Mouse (Mus musculus): ENCODE results near the gene Trim10.

Gene Trim10

DNA sequence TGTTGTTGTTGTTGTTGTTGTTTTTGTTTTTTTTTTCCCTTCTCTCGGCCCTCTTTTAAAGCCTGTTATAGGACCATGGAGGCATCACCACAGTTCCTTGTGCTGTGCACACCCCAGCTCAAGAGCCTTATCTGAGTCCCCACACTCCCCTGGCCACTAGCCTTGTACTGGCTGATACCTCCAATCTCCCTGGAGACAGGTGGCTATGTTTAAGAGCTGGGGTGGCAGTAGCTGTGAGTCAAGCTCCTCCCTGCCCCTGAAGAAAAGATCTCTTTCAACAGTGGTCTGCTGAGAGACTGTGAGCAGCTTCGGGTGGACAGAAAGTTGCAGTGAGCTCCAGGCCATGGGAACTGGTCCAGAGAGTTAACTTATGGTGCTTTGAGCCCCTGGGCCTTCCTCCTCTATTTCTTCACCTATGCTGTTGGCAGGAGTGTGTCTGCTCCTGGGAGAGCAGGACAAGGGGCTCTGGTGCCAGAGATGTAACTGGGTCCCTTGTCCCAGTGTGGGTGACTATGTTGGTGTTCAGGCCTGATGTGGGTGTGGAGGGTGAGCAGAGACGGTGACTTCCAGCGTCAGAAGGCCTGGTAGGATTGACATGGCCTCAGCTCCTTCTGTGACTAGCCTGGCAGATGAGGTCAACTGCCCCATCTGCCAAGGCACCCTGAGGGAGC is at the start of gene Trim10:
Gene Trim10, plus strand, starts transcription at position 291 of the 671 bp plus-strand sequence.
- no peak for DNase-seq

- peak; percentile 65 for DNase-seq
Measured at GRCm38 (mm10) chr17:36824005-36824404, 45.4 kb upstream of the Trim10 start.

- DNase-seq: peak; percentile 10
Measured at GRCm38 (mm10) chr17:36825525-36825924, 43.8 kb upstream of the Trim10 start.

DNA sequence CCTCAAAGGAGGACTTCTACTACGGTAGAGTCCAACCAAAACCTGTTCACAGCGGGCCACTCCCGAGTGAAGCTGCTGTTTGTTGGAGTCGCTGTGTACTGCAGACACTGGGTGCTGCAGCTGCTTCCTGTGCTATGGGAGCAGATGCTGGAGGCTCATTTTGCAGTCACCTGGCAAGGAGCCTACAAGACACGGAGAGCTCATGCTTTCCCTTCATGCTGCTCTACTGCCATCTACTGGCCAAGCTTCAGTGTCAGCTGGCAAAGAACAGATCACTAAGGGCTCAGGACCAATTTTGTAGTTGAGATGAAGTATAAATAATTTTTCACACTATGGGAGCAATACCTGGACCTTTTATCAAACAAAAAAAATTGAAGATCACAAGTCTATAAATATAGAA is 43.4 kb upstream of the Trim10 start:
- peak; percentile 82 for DNase-seq

DNA sequence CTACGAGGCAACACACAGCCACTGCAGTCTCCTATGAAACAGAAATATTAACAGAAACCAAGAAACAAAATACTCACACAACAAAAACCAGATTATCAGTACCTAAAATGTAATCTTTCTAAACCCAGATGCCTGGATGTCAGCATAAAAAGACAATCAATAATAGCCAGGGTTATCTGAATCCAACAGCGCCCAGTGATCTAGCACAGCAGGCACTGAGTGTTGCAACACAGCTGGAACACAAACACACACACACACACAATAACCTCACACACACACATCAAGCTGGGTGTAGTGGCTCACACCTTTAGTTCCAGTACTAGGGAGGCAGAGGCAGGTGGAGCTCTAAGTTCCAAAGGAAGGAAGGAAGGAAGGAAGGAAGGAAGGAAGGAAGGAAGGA is 40.9 kb upstream of the Trim10 start:
- no peak for DNase-seq

DNA sequence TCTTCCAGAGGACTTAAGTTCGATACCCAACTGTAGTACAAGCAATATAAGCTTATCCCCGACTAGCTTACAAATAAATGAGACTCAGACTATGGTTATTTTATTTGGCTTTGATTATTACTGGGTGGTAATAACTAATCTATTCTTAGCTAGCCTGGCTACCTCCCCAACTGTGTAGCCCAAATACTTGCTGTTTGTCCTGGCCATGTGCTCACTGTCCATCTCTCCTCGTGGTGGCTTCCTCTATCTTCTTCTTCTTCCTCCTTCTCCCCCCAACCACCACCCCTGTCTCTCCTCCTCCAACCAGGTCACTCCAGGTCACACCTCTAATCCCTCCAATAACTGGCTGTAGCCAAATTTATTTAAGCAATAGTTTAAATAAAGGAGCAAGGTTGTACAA is 38.9 kb upstream of the Trim10 start:
- no peak for DNase-seq

DNA sequence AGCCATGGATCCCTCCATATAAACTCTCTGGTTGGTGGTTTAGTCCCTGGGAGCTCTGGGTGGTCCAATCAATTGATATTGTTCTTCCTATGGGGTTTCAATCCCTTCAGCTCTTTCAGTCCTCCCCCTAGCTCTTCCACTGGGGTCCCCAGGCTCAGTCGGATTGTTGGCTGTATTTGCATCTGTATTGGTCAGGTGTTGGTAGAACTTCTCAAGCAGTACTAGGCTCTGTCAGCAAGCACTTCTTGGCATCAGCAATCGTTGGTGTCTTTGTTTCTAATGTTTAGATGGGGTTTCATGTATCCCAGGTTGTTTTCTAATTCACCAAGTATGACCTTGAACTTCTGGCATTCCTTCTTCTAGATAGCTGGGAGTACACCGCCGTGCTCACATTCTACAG is 36.7 kb upstream of the Trim10 start:
- no peak for DNase-seq

- DNase-seq: peak; percentile 67
Measured at GRCm38 (mm10) chr17:36835591-36836426, 33.6 kb upstream of the Trim10 start.

DNA sequence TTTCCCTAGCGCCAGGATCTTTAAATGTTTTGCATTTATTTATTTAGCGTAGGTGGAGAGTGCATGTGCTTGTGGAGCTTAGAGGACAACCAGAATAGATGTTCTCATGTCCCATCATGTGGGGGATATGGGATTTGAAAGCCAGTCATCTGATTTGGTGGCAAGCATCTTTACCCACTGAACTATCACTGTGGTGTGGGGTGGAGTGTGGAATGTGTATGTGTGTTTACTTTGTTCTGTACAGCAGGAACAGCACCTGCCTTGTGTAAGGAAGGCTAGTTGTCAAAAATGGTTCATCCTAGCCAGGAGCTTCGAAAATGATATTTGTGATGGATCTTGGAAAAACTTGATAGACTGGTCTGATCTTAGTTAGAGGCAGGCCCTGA is 33.0 kb upstream of the Trim10 start:
- no peak for DNase-seq

DNA sequence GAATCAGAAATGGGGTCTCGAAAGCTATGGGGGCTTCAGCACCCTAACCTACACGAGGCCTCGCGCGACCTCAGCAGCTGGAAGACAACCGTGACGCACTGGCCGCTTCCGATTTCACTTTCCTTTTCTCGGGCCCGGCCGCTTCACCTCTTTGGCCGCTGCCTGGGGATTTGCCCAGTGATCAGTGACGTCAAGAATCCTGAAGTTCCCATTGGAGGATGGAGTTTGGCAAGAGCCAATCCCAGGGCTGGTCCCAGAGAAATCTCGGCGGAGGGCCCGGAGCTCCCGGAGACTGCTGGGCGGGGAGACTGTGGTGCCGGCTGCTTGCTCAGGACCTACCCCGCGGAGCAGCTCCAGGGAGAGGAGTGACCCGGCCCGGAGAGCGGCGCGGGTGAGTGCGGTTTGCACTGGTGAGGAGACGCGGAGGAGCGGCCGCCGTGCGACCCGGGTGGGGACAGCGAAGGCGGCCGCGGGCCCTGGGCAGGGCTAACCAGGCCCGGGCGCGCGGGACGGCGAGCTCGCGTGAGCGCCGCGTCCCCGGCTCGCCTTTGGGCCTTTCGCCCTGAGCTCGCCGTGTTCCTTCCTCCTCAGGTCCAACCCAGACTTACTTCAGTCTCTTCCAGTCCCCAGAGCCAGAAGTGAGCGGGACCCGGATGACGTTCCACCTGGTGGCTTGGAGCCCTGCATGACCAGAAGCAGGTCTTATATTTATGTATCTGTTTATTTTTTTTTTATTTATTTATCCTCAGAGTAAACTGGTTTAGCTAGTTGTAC is 32.3 kb upstream of the Trim10 start, which contains the start of gene Trim26:
Gene Trim26, plus strand, starts transcription at position 261 of the 774 bp plus-strand sequence.
- DNase-seq: peak; percentile 97

DNA sequence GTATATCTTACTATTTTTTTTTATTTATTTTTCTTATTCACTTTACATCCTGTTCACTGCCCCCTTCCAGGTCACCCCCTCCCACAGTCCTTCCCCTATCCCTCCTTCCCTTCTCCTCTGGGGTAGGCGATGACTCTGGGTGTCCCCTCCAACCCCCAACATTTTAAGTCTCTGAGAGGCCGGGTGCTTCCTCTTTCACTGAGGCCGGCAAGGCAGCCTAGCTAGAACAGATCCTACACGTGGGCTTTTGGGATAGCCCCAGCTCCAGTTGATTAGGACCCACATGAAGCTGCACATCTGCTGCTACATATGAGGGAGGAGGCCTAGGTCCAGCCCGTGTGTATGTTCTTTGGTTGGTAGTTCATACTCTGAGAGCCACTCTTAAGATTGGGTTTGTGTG is 30.4 kb upstream of the Trim10 start:
- no peak for DNase-seq

DNA sequence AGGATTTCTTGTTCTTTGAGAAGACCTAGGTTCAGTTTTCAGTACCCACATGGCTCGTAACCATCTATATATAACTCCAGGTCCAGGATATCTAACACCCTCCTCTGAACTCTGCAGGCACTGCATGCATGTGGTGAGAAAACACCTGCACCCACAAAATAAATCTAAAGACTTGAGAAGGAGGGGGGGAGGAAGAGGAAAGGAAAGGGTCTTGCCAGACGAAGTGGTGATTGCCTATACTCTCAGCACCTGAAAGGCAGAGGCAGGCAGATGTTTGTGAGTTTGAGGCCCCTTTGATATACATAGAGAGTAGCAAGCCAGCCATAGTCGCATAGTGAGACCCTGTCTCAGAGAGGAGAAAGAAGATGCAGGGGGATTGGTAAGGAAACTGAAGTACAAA is 29.4 kb upstream of the Trim10 start:
- peak; percentile 36 for DNase-seq

DNA sequence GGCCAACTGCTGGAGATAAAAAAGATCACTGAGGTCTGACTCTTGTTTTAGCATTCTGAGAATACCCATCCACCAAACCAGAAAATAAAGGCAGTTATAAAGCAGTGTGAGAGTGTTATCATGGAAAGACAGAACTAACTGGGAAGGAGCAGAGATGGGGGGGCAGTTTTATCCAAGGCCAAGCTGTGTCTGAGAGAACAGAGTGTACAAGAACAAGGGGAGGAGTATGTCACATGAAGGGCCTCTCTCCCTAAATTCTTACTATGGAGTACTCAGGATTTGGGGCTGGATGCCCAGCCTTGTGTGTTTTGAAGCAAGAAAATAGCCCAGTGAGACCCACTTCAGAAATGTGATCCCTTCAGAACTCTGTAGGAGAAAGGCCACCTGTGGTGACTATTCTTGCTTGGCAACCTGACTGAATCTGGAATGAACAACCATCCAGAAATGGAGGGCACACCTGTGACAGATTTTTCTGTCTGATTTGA is 28.4 kb upstream of the Trim10 start:
- DNase-seq: no peak

DNA sequence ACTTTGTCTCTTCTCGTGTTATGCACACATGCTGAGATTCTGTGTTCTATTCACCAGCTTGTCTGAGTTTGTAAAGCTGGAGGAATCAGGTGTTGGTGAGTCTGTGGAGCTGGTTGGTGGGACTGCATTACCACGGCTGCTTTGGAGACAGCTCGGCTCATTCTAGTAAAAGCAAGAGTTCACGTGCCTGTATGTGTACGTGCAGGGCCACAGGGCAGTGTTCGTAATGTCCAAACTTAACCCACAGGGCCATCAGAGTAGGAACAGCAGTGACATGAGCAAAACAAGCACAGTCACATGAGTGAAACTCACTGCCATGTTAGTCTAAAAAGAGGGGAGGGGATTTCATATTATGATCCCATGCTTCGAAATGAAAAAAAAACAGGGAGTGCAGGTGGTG is 25.7 kb upstream of the Trim10 start:
- DNase-seq: no peak

DNA sequence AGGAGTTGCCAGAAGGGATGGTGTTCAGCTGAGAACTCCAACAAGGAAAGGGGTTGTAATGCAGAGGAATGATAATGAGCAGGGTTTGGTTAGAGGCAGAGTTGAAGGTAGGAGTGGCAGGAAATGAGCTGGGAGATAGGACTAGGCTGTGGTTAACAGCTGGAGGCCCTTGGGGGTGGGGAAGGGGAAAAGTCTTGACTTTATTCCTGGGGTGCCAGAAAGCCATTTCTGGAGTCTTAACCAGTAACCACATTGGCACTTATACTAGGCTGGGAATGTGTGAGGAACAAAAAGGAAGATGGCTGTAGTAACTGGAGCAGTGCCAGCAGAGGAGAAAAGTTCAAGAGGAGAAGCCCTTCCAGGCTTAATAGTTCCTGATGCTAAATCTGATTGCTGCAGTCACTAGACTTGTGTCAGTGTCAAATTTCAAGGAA is 25.1 kb upstream of the Trim10 start:
- no peak for DNase-seq

DNA sequence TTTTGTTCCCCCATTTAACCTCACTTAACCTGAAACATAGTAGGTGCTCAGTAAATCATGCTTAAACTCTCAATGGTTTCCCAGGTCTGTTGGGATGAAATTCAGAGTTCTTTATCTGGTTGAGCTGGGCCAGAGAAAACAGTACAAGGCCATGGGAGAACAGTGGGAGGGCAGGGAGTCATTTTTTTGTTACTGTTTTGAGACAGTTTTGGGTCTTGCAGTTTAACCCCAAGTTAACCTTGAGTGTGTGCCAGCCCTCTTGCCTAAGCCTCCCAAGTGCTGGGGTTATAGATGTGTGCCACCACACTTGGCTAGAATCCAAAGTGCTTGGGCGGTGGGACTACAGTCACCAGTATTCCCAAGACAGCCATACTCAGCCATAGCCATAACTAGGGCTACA is 24.6 kb upstream of the Trim10 start:
- no peak for DNase-seq

GRCm38 (mm10) chr17:36848911-36849310 is 20.5 kb upstream of the Trim10 start:
- DNase-seq: no peak

- DNase-seq: no peak
Measured at GRCm38 (mm10) chr17:36849992-36850391, 19.4 kb upstream of the Trim10 start.

- DNase-seq: no peak
Measured at GRCm38 (mm10) chr17:36851200-36851599, 18.2 kb upstream of the Trim10 start.

GRCm38 (mm10) chr17:36851627-36852026 is 17.7 kb upstream of the Trim10 start:
- DNase-seq: no peak

- DNase-seq: no peak
Measured at GRCm38 (mm10) chr17:36855484-36855883, 13.9 kb upstream of the Trim10 start.

GRCm38 (mm10) chr17:36856236-36856635 is 13.1 kb upstream of the Trim10 start:
- DNase-seq: no peak

DNA sequence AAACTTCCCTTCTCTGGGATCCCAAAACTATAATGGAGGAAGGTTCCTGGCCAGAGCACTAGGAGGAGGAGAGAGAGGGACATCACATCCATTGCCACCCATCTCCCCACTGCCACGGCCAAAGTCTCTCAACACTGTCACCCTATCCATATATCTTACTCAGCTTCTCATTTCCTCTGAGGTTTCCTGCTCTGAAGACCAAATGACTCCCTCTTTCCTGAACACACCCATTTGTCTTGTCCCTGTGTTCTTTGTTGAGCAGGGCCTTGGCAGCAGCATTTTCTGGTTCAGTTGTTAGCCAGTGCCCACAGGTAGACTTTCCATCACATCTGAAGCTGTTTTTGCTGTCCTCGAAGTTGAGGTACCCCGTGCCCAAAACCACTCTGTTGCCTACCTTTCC is 11.2 kb upstream of the Trim10 start:
- DNase-seq: no peak
